Mouse (Mus musculus) c-Kit-negative CD71-positive TER-119-positive erythroid progenitor cells, embryonic 14.5 days (primary cell): Measurements from ENCODE around the gene Bex6.

Source experiments
- DNase-seq: peaks from one replicate; pipeline ENCODE4 v3.0.0-alpha.2; 2013; ENCODE audit warnings: low read depth, low spot score

The Bex6 gene

DNA sequence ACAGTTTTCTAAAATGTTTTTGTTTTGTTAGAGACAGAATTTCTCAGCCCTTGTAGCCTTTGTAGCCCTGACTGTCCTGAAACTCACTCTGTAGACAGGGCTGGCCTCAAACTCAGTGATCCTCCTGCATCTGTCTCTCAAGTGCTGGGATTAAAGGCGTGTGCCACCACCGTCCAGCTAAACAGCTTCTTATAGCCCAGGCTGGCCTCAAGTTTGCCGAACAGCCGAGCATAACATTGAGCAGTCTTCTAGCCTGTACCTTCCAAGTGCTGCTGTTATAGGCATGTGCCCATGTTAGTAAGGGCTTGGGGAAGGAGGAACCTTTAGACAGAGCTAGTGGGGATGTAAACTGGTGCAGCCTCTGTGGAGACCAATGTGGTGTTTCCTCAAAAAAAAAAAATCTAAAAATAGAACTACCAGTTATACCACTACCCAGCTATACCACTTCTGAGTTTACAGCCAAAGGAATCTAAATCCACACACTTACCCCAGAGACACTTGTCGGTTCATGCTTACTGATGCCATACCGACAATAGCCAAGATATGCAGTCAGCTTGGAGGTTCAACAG is at the start of gene Bex6:
Gene Bex6 (plus strand): TSS at position 491 of the 569 bp plus-strand sequence.
- DNase-seq, result no peak

DNA sequence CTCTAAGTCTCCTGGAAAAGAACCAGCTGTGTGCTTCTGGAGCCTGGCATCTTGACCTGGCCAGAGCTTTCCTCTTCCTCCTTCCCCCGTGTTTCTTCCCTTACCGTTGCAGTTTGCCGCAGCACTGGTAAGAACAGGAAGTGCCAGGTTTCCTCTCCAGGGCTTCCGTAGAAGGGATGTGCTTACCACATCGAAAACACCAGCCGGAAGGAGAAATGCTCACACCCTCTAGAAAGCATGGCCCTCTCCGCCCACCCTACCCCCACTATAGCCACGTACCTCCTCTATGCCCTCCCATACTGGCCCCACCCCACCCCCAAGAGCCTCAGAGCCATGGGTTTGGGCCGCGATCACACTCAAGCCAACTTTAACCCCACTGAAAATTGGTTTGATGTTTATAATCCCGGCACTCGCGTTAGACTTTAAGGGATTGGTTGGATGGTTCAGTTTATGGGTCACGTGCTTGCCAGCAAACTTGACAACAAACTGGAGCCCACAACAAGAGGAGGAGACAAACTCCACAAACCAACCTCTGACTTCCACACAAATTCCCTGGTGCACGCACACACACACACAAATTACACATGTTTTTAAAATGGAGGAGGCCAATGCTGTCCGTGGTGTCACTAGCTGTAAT is 49.3 kb upstream of the Bex6 start:
- no peak for DNase-seq

DNA sequence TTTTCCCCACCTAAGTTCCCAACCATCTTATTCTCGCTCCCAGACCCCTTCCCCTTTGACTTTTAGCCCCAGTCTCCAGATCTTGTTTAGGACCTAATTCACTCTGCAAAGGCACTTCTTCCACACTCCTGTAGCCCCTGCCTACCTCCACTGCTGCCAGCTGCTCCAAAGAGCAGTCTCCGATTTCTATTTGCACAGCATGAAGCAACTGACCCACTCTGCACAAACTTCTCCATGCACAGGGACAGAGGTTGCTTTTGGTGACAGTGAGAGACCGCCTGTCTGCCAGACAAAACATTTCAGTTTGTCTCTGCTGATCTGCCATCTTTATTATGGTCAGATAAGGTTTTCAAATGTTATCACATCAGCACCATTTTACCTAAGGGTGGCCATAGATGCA is 46.5 kb upstream of the Bex6 start:
- no peak for DNase-seq

DNA sequence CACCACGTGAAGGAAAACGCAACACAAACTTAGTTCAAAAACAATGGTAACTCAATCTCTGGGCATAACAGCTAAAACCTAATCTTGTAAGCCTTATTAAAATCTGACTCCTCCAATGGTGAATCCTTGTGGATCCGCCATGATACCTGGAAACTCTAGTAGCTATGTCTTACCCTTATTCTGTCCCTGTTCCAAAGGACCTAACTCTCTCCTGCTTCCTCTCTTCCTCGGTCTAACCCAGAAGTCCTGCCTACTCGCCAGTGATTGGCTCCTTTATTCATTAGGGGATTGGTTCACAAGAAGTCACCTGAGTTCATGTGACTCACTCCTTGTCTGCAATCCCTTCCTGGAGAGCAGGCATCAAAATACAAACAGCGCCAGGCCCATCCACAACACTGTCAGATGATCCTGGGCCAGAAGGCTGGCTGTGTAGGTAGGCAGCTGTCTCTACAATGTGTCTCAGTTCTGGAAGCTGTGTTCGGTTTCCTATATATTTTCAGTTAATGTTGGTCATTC is 43.7 kb upstream of the Bex6 start:
- DNase-seq, result no peak

DNA sequence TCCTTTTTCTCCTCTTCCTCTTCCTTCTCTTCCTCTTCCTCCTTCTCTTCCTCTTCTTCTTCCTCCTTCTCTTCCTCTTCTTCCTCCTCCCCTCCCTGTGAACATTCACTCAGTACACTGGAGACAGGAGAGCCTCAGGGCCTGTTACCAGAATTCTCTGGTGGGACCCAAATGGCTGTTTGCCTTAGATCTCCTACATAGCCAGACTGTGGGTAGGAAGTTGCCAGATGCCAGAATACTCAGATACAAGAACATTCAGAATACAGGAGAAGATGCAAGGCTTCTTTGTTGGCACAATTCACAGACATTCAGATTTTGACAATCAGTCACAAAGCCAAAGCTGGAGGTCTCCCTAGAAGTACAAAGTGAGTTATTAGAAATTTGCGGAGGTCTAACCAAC is 40.7 kb upstream of the Bex6 start:
- no peak for DNase-seq

DNA sequence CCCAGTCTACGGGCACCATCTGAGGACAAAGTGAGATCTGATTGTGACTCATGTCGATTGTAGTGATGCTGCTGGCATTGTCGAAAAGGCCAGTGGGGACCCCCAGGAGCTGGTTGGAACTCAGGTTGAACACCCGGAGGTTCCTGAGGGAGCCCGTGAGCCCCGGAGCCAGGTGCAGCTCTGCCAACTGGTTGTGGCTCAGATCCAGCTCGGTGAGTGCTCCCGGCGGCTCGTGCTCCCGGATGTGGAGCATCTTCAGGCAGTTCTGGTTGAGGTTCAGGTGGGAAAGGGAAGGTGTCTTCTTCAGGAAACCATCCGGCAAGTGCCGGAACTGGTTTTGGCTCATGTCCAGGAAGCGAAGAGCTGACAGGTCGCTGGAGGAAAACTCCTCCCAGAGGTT is 35.9 kb upstream of the Bex6 start:
- DNase-seq, result no peak

DNA sequence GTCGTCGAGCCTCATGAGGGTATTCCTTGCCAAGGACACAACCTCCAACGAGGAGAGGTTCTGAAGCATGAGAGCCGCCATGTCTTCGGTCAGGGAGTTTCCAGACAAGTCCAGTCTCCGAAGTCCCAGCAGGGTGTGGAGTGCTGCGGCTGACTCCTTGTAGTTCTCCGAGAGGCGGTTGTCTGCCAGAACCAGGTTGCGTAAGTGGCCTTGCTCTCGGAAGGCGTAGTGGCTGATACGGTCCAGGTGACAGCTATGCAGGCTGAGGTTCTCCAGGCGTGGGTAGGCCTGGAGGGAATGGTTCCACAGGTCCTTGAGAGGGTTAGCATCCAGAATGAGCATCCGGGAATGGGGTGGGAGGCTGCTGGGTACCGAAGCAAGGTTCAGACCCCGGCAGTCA is 35.0 kb upstream of the Bex6 start:
- no peak for DNase-seq

DNA sequence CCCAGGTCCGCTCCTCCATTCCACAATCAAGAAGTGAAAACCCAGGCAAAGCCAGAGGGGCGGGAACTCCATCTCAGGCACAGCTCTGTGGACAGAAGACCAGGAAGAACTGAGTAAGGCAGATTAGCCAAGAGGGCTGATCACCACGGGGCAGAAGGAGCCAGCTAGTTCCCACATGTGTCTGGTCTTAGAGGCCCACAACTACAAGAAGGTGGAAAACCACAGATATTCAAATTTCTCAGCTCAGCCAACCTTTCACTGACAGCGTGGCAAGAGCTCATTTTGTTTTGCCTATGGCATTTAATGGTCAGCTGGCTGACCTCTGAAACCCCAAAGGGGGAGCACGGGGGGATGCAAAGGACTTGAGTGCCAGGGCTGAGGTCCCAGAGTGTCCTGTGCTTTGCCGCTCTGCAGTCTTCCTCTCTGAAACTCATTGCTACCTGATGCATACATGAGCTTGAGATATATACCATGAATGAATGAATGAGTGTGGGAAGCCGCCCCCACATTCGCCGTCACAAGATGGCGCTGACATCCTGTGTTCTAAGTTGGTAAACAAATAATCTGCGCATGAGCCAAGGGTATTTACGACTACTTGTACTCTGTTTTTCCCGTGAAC is 31.9 kb upstream of the Bex6 start:
- no peak for DNase-seq

DNA sequence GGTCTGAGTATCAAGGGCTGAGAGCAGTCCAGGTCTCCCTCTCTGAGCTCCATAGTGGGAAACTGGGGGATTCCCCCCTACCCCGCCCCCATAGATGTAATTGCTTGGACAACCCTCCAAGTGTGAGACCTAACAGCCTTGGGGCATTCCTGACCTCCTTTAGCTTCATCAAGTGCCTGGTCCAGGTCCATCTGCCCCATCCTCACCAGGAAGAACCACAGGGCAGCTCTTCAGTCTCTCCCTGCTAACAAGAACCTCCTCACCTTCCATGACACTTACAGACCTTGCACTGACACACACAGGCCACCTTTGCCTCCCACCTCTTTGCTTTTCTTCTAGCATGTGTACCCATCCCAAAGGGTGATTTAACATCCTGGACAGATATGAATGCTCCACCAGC is 25.6 kb upstream of the Bex6 start:
- DNase-seq, result no peak

DNA sequence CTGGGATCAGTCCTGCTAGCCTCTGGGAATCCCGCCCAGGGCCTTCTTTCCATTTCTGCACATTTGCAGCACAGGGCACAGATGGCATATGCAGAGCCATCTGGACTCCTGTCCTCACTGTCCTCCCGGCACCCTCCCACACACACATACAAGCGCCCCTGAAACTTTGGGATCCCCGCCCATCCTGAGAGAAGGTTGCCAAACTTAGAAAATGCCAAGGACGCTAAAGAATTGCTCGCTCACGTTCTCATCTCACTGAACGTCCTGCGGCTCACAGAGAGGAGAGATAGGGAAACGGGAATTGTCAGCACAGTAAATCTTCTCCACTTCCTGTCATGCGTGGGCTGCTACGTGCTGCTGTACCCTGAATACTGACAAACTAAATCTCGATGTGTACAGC is 25.2 kb upstream of the Bex6 start:
- no peak for DNase-seq

DNA sequence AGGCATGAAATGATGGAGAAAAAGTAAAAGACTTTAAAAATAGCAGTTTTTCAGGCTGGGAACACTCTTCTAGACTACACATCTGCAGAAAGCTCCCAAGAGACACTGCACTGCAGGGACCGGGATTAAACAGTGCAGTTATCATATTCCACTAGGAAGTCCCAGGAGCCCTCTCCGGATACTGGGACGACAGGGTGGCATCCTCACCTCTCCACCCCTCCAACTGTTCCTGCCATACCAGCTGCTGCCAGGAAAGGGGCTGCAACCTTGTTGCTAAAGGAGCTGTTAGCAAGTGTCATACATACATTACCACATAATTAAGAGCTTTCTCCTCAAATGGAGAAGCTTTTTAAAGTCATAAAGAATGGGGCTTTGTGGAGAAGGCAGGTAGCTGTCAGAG is 22.9 kb upstream of the Bex6 start:
- DNase-seq, result no peak

DNA sequence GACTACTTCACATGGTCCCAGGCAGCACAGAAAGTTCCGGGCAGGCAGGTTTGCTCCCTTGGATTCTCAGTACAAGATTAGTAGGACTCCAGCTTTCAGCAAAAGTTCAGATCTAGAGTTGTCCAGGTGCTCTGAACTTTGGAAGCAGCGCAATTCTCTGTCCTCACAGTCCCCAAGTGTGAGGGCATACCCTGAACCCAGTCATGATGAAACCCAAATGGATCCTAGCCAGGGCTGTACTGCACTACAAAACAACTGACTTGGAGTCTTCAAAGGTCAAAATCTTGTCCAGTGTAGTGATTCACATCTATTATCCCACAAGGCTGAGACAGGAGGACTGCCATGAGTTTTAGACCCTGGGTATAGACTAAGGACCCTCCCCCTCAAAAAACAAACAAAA is 22.3 kb upstream of the Bex6 start:
- no peak for DNase-seq

DNA sequence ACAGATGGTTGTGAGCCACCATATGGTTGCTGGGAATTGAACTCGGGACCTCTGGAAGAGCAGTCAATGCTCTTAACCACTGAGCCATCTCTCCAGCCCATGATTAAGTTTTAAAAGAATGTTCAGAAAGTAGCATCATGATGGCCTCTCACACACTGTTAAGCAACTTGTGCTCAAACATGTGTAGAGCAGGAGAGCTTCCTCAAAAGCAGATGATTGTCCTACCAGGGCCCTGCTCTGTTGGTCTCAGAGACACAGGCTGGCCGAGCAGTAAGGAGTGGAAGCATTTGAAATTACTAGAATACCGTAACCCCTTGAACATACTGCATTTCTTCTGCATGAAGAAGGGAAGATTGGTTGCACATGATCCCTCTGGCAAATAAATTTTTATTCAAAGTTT is 20.7 kb upstream of the Bex6 start:
- DNase-seq, result no peak

DNA sequence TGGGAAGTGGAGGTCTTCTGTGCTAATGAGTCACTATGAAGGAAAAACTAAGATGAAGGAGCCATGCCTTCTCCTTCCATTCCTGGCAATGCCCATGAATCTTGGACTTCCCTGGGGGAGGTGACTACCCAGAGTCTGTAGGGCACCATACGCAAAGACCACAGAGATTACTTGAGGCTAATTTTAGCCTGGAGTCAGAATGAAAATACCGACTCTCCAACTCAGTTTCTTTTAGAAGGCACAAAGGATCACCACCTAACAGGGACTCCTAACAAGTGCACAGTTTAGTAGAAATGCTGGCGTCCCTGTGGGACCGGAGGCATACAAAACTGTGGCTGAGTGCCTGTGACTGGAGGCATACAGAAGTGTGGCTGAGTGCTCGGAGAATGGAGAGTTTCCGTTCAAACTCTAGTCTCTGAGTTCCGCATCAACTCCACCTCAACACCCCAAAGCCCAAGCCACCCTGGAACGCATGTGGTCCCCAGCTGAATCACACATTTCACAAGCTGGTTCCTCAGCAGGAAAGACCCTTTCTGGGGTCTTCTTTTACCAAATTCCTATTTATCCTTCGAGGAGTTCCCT is 18.8 kb upstream of the Bex6 start:
- no peak for DNase-seq

DNA sequence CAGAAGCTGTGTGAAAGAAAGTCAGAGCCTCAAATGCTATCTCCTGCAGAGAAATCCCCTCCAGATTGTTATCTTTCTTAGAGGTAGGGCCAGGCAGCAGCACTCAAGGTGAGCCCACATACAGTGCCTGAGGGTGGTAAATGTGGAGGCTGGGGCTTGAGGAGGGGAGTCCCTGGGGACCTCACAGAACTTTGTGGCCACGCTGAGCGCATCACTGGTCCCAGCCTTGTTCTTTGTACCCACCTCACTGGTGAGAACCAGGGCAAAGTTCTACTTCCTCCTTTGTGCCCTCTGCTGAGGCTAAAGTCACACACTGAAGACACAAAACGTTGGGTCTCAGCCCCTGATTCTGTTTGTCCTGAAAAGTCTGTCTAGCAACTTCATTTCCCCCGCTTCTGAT is 16.2 kb upstream of the Bex6 start:
- no peak for DNase-seq

DNA sequence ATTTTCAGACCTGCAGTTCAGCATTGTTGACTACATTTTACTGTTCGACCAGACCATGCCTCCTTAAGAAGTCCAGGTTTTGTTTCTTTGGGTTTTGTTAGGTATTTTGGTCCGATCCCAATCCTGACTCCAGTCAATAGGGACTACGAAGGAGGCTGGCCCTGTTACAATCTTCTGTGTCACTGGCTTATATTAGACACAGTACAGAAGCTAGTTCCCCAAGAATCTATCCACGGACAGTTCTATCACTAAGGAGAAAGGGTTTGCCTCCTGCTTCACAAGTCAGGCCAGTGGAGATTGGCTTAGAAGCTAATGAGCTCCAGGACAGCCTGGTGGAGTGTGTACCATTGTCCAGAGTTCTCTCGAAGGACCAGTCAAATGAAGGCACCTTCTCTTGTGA is 15.7 kb upstream of the Bex6 start:
- DNase-seq, result no peak

DNA sequence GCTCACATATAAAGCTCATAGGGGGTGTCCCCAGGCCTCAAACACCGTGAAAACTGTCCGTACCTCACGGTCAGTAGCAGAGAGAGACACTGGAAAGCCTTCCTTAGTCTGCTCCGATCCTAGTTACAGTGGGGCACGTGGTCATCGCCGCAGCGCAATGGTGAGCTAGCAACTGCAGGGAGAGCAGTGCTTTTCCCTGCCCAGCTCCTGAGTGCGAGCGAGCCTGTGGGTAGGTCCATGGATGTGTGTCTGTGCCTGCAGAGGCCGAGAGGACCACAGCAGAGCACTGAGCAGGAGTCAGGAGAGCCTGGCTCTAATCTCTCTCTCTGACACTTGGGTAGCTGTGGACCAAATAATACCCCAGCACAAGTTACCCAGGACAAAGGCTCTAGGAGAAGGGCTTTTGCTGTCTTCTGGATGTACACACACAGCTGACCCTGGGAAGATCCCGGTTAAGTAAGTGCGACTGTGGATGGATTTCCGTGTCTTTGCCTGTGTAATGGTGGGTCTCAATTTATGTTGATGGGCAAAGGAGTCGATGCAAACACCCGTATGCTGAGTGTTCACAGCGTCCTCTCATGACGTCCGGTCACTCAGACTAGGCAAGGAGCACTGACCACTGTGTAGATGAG is 15.1 kb upstream of the Bex6 start:
- no peak for DNase-seq

DNA sequence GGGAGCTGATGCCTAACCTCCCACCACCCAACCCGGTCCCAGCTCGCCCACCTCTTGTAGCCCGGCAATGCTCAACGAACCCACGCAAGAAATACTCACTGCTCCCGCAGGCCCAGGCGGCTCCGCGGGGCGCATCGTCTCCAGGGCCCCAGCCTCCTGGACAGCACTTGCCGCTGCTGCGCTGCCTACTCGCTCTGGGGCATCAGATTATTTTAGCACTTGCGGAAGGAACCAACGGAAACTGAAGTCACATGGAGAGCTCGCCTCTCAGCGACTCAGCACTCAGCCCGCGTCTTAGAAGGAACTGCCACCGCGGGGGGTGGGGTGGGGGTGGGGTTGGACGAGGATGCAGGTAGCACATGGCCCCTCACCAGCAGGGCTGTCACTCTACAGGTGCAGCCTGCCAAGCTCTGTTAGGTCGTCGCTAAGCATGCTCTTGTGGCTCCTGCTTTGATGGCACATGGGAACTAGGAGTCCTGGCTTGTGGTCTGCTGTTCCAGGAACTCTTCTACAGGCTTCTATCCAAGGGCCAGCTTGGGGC is 14.3 kb upstream of the Bex6 start, which contains the start of gene Nrros:
Gene Nrros (minus strand): TSS at position 314 of the 541 bp plus-strand sequence.
- no peak for DNase-seq

DNA sequence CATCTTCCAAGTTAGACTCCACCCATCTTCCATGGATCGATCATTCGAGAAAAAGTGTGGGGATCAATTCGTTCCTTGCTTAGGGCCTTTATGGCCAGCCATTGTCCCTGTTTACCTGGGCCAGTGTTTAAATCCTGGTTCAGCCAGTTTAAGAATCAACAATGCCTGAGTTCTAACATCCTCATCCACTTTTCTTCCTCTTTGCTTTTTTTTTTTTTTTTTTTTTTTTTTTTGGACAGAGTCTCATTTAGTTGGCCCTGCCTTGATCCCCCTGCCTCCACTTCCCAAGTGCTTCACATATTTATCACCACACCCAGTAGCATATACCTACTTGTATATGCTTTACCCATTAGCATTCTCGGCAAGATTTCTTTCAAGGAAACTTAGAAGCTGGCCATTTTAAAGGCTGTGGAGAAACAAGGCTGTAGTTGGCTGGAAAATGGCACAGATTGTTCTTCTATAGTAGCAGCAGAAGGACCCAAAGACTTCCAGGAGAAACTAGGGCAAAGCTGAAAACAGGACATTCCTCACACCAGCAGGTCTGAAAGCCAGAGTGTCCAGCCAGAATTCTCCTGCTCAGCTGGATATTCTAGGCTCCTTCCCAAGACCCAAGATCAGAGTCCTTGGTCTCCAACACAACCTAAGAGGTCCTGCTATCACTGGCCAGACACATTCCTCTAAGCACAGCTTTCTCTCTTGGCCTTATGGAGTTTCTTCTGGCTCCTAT is 11.6 kb upstream of the Bex6 start:
- DNase-seq, result no peak

DNA sequence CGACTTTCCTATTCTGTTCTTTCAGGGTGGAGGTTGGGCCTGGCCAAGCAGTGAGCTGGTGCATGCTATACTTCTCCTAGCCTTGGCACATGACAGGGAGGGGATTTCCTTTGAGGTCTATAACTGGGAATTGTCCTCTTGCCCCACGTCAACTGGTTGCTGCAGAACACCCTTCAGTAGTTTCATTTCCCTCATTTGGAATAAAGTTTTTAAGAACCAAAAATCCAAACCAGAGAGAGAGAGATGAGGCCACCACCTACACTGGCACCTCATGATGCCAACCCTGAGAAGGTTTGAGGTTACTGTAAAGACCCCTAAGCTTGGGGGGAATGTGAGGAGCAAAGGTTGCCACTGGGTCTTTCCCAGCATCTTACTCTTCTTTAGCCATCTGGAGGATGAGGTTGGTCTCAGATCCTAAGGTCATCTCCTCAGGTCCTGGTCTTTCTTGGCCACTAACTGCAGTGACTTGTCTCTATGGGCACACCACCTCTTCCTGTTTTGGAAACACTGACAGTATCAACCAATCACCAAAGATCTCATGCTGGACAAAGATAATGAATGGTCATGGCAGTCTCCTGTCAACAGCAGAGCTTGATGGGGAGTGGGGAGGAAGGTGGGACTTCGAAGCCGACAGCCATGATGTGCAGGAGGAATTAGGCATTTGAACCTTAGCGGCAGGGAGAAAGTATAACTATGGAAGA is 8.4 kb upstream of the Bex6 start:
- no peak for DNase-seq

DNA sequence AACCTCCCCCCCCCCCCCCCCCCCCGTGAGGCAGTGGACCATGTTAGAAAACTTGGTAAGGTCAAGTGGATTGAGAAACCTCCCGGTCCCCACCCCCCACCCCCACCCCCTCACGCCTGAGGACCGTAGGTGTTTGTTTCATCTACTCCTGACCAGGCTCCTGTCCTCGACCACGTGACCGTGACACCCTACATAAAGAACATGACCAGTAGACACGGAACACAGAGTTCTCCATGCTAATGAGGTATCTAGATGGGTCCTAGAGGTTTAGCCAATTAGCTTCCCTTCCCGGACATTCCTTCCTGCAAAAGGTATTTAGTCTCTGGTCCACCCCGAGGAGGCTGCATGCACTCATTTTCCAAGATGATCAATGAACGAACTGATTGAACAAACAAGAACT is 6.2 kb upstream of the Bex6 start:
- no peak for DNase-seq
